Mouse (Mus musculus) intestine, postnatal 0 days (tissue): ENCODE data around the gene Mef2c. TPM values are rescaled to one million over a fixed set of nuclear protein-coding genes. Genes with fewer than 3 reads are reported as not detected.

Experiments
- ATAC-seq: fragments of 200-750 bp; cut with Nextera tagmentation; 2 replicates; pipeline ENCODE4 v1.8.0; 2017; ENCODE audit warnings: mild to moderate bottlenecking, moderate TSS enrichment, moderate library complexity
- H3K27ac ChIP-seq: fragments of 300-500 bp; sonication (generic); 2 replicates; pipeline ENCODE4 v1.5.1; 2014; ENCODE audit warnings: mild to moderate bottlenecking, low read depth, low read length, moderate library complexity
- H3K27me3 ChIP-seq: fragments of 300-500 bp; sonication (generic); replicated peaks from 2 replicates; pipeline ENCODE4 v1.6.1; 2014; ENCODE audit warnings: low read length, mixed read lengths; ENCODE audit not compliant: control insufficient read depth, insufficient read depth
- H3K36me3 ChIP-seq: fragments of 300-500 bp; sonication (generic); 2 replicates; pipeline ENCODE4 v1.6.1; 2014; ENCODE audit warnings: mild to moderate bottlenecking, moderate library complexity; ENCODE audit not compliant: control insufficient read depth, insufficient read depth
- H3K4me1 ChIP-seq: fragments of 300-500 bp; sonication (generic); replicated peaks from 2 replicates; pipeline ENCODE4 v1.6.1; 2014; ENCODE audit warnings: antibody characterized with exemption, low read length, mixed read lengths; ENCODE audit not compliant: control insufficient read depth, insufficient read depth
- H3K4me2 ChIP-seq: fragments of 300-500 bp; sonication (generic); replicated peaks from 2 replicates; pipeline ENCODE4 v1.6.1; 2014; ENCODE audit warnings: low read depth, mild to moderate bottlenecking, moderate library complexity
- H3K4me3 ChIP-seq: fragments of 300-500 bp; sonication (generic); 2 replicates; pipeline ENCODE4 v1.5.1; 2014; ENCODE audit warnings: low read depth, low read length
- H3K9ac ChIP-seq: fragments of 300-500 bp; sonication (generic); 2 replicates; pipeline ENCODE4 v1.6.1; 2014; ENCODE audit warnings: mild to moderate bottlenecking, low read depth, low read length
- H3K9me3 ChIP-seq: fragments of 300-500 bp; sonication (generic); 2 replicates; pipeline ENCODE4 v1.6.1; 2016; ENCODE audit warnings: mixed run types; ENCODE audit not compliant: control insufficient read depth
- CTCF ChIP-seq: sonication (generic); IDR thresholded peaks from 2 replicates; pipeline ENCODE4 v1.5.1; 2016; ENCODE audit warnings: low read depth, mild to moderate bottlenecking, control low read depth, antibody characterized with exemption, moderate library complexity
- WGBS: fragments of 180-500 bp; shearing (Covaris S2); extraction: QIAGEN DNeasy Blood & Tissue Kit; methylation state at CpG from one replicate; pipeline ENCODE4 v1.1.7; 2014; 5-methylcytosine and 5-hydroxymethylcytosine counted together
- polyA plus RNA-seq: library from polyadenylated mRNA; unstranded; fragments of >200 nt; fragmentation: Nextera tagmentation; extraction: Ambion mirVana; gene quantifications from 2 replicates; pipeline ENCODE4 v1.2.1, GENCODE M21; 2015

Mef2c gene
- polyA plus RNA-seq, 1 experiment from 2014 or later = 19.2 TPM

DNA sequence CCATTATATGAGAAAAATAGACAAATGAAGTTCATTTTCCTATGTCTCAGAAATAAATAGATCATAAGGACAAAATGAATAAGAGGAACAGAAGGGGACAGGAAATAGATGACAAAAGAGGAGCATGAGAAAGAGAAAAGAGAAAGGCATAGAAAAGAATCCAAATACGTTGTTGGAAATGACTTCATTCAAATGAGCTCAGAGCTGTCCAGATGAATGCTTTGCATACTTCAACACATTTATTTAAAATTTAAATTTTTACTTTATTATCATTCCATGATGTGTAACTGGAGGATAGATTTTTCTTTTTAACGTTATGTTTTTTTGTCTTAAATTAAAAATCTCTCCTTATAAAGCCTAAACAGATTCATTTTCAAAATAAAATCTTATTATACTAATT, 203.8 kb downstream of the Mef2c start:
- no peak overlapping the region for H3K4me2 ChIP-seq
- peaks cover 5% of the 10 kb centered on the region for H3K27me3 ChIP-seq
- no peaks in the 10 kb centered on the region for H3K9me3 ChIP-seq
- no peak overlapping the region for H3K9ac ChIP-seq
- H3K4me1 ChIP-seq = no peaks in the 10 kb centered on the region
- H3K36me3 ChIP-seq = no peaks in the 10 kb centered on the region
- TF ChIP-seq CTCF = no peak
- H3K4me3 ChIP-seq = no peak overlapping the region
- H3K27ac ChIP-seq = no peak overlapping the region
- ATAC-seq = no peak
- whole genome bisulfite sequencing = 70% methylated on average over 2 of the region's 2 CpGs

- no peak overlapping the region for H3K4me2 ChIP-seq
- H3K27ac ChIP-seq = no peak overlapping the region
- 22% methylated on average over 5 of the region's 5 CpGs for WGBS
- no peak overlapping the region for H3K9ac ChIP-seq
- H3K36me3 ChIP-seq = no peaks in the 10 kb centered on the region
- no peak overlapping the region for H3K4me3 ChIP-seq
- ATAC-seq = no peak
- no peak for TF ChIP-seq CTCF
- H3K27me3 ChIP-seq = peaks cover 55% of the 10 kb centered on the region
- no peaks in the 10 kb centered on the region for H3K4me1 ChIP-seq
- no peaks in the 10 kb centered on the region for H3K9me3 ChIP-seq
Observed at GRCm38 (mm10) chr13:83712778-83713380, 209.0 kb downstream of the Mef2c start.

DNA sequence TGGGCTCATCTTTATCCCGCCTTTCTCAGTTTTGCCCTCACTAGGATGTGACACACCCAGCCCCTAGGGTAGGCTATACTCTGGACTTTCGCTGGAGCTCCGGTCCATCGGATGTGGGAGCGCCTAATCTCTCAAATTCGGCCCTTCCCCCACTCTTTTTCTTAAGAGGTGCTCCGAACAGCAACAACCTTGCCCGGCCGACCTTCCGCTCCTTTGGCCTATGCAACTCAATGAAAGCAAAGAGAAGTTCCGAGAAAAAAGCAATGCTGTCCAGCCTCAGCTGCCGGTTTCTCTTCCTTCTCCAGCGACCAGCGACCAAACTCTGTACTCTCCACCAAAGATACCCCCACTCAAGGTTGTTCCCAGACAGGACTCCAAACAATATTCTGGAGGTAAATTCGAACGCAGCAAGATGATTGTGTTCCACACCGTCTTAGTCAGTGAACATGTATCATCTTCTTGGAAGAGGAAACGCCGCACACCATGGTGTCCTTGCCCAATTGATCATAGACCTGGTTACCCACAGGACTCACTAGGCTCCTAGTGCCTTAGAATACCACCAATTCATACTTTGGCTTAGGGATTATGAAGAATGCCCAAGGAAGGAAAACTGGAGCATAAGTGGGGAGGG, 209.9 kb downstream of the Mef2c start:
- Histone ChIP-seq H3K9me3 (no peaks in the 10 kb centered on the region), H3K27ac (no peak overlapping the region), H3K4me2 (no peak overlapping the region), H3K4me3 (no peak overlapping the region), H3K27me3 (peaks cover 64% of the 10 kb centered on the region), H3K4me1 (no peaks in the 10 kb centered on the region), H3K36me3 (no peaks in the 10 kb centered on the region), H3K9ac (no peak overlapping the region)
- no peak for ATAC-seq
- no peak for TF ChIP-seq CTCF
- WGBS = 6% methylated on average over 19 of the region's 19 CpGs

GRCm38 (mm10) chr13:83714466-83715307, 210.9 kb downstream of the Mef2c start:
- no peaks in the 10 kb centered on the region for H3K9me3 ChIP-seq
- peak; percentile 98 for TF ChIP-seq CTCF
- 2% methylated on average over 22 of the region's 22 CpGs for WGBS
- H3K4me2 ChIP-seq = no peak overlapping the region
- H3K4me1 ChIP-seq = no peaks in the 10 kb centered on the region
- H3K36me3 ChIP-seq = no peaks in the 10 kb centered on the region
- peak; percentile 54 for ATAC-seq
- no peak overlapping the region for H3K9ac ChIP-seq
- H3K27me3 ChIP-seq = peaks cover 73% of the 10 kb centered on the region
- H3K4me3 ChIP-seq = no peak overlapping the region
- H3K27ac ChIP-seq = no peak overlapping the region

GRCm38 (mm10) chr13:83715308-83715785, 211.5 kb downstream of the Mef2c start:
- no peak for TF ChIP-seq CTCF
- Histone ChIP-seq H3K4me1 (no peaks in the 10 kb centered on the region), H3K36me3 (no peaks in the 10 kb centered on the region), H3K27me3 (peaks cover 80% of the 10 kb centered on the region), H3K9me3 (no peaks in the 10 kb centered on the region), H3K27ac (no peak overlapping the region), H3K9ac (no peak overlapping the region), H3K4me2 (no peak overlapping the region), H3K4me3 (no peak overlapping the region)
- WGBS = 5% methylated on average over 14 of the region's 14 CpGs
- peak; percentile 13; the same call in 1 of the 2 replicates for ATAC-seq

- no peak for ATAC-seq
- Histone ChIP-seq H3K4me3 (peak overlapping the region; percentile 12; the same call in 1 of the 2 replicates), H3K9ac (no peak overlapping the region), H3K27ac (no peak overlapping the region), H3K4me1 (no peaks in the 10 kb centered on the region), H3K27me3 (peaks cover 87% of the 10 kb centered on the region), H3K36me3 (no peaks in the 10 kb centered on the region), H3K4me2 (no peak overlapping the region), H3K9me3 (no peaks in the 10 kb centered on the region)
- no peak for TF ChIP-seq CTCF
- WGBS = 7% methylated on average over 27 of the region's 27 CpGs
Observed at GRCm38 (mm10) chr13:83715971-83716615, 212.3 kb downstream of the Mef2c start.
